Mouse (Mus musculus) heart, embryonic 14.5 days (tissue): ENCODE results near the gene Arpc3. TPM values are rescaled to one million over a fixed set of nuclear protein-coding genes. Genes with fewer than 3 reads are reported as not detected.
"Not testable (repeated sequence)": the region's sequence is repeated elsewhere in the genome, so short reads cannot be mapped to it uniquely, and the experiment has no call there.

Source experiments
- ATAC-seq: fragments of 200-750 bp; cut with Nextera tagmentation; 2 replicates; pipeline ENCODE4 v1.8.0; 2017; ENCODE audit warnings: low read depth, moderate TSS enrichment; ENCODE audit not compliant: insufficient number of reproducible peaks, insufficient read depth, low FRiP score
- H3K27ac ChIP-seq, 2 experiments: fragments of 200-500 bp in 1 of 2; fragments of 300-500 bp in 1 of 2; sonication (generic) in 1 of 2; replicated peaks in 1 of 2; 2 replicates each; pipeline ENCODE4 v1.5.1; 2012 to 2014; ENCODE audit warnings: low read depth in 2 of 2, low read length in 2 of 2, control low read depth in 1 of 2, mild to moderate bottlenecking in 1 of 2, mixed read lengths in 1 of 2; ENCODE audit not compliant: control insufficient read depth in 1 of 2, insufficient read depth in 1 of 2
- H3K27me3 ChIP-seq: fragments of 300-500 bp; sonication (generic); 2 replicates; pipeline ENCODE4 v1.6.1; 2014; ENCODE audit warnings: mild to moderate bottlenecking, low read length, control low read depth; ENCODE audit not compliant: control insufficient read depth, insufficient read depth
- H3K36me3 ChIP-seq: fragments of 300-500 bp; sonication (generic); 2 replicates; pipeline ENCODE4 v1.6.1; 2014; ENCODE audit warnings: mild to moderate bottlenecking, control low read depth, low read length, mixed read lengths; ENCODE audit not compliant: control insufficient read depth, insufficient read depth
- H3K4me1 ChIP-seq, 2 experiments: fragments of 200-500 bp in 1 of 2; fragments of 300-500 bp in 1 of 2; sonication (generic) in 1 of 2; 2 replicates each; pipeline ENCODE4 v1.6.1; 2012 to 2014; ENCODE audit warnings: low read length in 2 of 2, control low read depth in 1 of 2, mixed read lengths in 1 of 2; ENCODE audit not compliant: control insufficient read depth in 2 of 2, insufficient read depth in 2 of 2
- H3K4me2 ChIP-seq: fragments of 300-500 bp; sonication (generic); 2 replicates; pipeline ENCODE4 v1.6.1; 2014; ENCODE audit warnings: mild to moderate bottlenecking, low read length
- H3K4me3 ChIP-seq, 2 experiments: fragments of 200-500 bp in 1 of 2; fragments of 300-500 bp in 1 of 2; sonication (generic) in 1 of 2; 2 replicates each; pipeline ENCODE4 v1.5.1; 2012 to 2014; ENCODE audit warnings: low read length in 2 of 2, mild to moderate bottlenecking in 2 of 2, control low read depth in 1 of 2, low read depth in 1 of 2, moderate library complexity in 1 of 2; ENCODE audit not compliant: control insufficient read depth in 1 of 2, insufficient read depth in 1 of 2
- H3K9ac ChIP-seq: fragments of 300-500 bp; sonication (generic); 2 replicates; pipeline ENCODE4 v1.6.1; 2014; ENCODE audit warnings: mild to moderate bottlenecking, low read length
- H3K9me3 ChIP-seq: fragments of 300-500 bp; sonication (generic); 2 replicates; pipeline ENCODE4 v1.6.1; 2016; ENCODE audit warnings: low read length, control low read depth; ENCODE audit not compliant: control insufficient read depth
- WGBS: fragments of 180-500 bp; shearing (Covaris S2); extraction: QIAGEN DNeasy Blood & Tissue Kit; methylation state at CpG from one replicate; pipeline ENCODE4 v1.1.7; 2014; 5-methylcytosine and 5-hydroxymethylcytosine counted together
- polyA plus RNA-seq: library from polyadenylated mRNA; unstranded; fragments of >200 nt; fragmentation: Nextera tagmentation; extraction: Ambion mirVana; gene quantifications from 2 replicates; pipeline ENCODE4 v1.2.1, GENCODE M21; 2014

Gene Arpc3
- polyA plus RNA-seq, 1 experiment from 2014 or later = 46.4 TPM

DNA sequence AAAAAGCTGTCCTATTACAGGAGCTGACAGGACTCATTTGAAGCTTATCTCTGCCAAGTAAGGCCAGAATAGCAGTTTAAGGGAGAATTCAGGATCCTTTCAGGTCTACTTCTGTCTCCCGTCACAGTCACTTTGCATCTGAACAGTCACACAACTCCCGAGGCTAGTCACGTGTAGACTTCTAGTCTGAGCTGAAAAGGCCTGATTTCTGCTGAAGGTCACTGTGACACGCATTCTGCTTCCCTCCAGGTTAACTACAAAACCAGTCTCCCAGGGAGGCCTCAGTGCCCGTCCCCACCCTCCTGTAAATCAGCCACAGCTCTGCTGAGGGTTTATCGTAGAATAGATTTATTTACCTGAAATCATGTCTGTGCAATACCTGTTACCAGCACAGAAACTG lies 61.5 kb downstream of the Arpc3 start:
- ATAC-seq = no peak
- no peak overlapping the region for H3K4me3 ChIP-seq
- H3K27me3 ChIP-seq = no peaks in the 10 kb centered on the region
- peak overlapping the region; percentile 18 to 55 for H3K27ac ChIP-seq
- WGBS = 51% methylated on average over 6 of the region's 6 CpGs
- H3K4me2 ChIP-seq = no peak overlapping the region
- H3K36me3 ChIP-seq = peaks cover 69% of the 10 kb centered on the region
- H3K9me3 ChIP-seq = no peaks in the 10 kb centered on the region
- 0 out of 2 replicates have a peak overlapping the region, but pooled peaks have one; percentile 1 for H3K9ac ChIP-seq
- H3K4me1 ChIP-seq = peaks cover 4 to 15% of the 10 kb centered on the region in 2 experiments; a peak in 3 of 4 replicates

DNA sequence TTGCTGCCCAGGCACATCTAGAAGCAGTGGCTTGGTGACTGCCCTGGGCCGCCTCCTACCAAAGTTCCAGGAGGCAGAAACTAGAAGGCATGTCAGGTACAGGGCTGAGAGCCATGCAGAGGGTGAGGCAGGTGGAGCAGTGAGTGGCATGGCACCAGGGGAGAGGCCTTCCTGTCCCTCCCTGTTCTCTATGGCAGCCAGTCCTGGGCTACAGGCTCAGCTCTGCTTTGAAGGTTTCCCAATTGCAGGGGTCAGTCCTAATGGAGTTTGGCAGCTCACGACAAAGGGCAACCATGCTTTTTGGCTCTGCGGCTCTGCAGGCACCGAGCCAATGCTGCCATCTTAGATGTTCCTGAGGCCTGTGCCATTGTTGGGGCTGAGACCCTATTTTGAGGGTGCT lies 62.8 kb downstream of the Arpc3 start:
- Histone ChIP-seq H3K4me1 (peaks cover 4 to 15% of the 10 kb centered on the region in 2 experiments; a peak in 3 of 4 replicates), H3K27ac (peak overlapping the region; percentile 30 to 57; a peak in 2 of 4 replicates)
- WGBS = 85% methylated on average over 4 of the region's 4 CpGs

GRCm38 (mm10) chr5:122454883-122455282 lies 63.2 kb downstream of the Arpc3 start:
- no peak overlapping the region for H3K9ac ChIP-seq
- no peak overlapping the region for H3K4me3 ChIP-seq
- H3K4me2 ChIP-seq = no peak overlapping the region
- 89% methylated on average over 3 of the region's 3 CpGs for WGBS
- peaks cover 86% of the 10 kb centered on the region for H3K36me3 ChIP-seq
- no peaks in the 10 kb centered on the region for H3K27me3 ChIP-seq
- 0 out of 4 replicates have a peak overlapping the region, but pooled peaks of 1 of the 2 experiments have one; percentile 57 for H3K27ac ChIP-seq
- peaks cover 4 to 15% of the 10 kb centered on the region in 2 experiments; a peak in 3 of 4 replicates for H3K4me1 ChIP-seq
- ATAC-seq = 0 out of 2 replicates have a peak, but pooled peaks have one; percentile 28
- no peaks in the 10 kb centered on the region for H3K9me3 ChIP-seq

More for the DNA sequence above, 62.8 kb downstream of the Arpc3 start:
- H3K27me3 ChIP-seq = no peaks in the 10 kb centered on the region
- H3K4me2 ChIP-seq = no peak overlapping the region
- H3K9ac ChIP-seq = 0 out of 2 replicates have a peak overlapping the region, but pooled peaks have one; percentile 3
- no peak overlapping the region for H3K4me3 ChIP-seq
- H3K36me3 ChIP-seq = peaks cover 81% of the 10 kb centered on the region
- H3K9me3 ChIP-seq = no peaks in the 10 kb centered on the region
- no peak for ATAC-seq

GRCm38 (mm10) chr5:122455584-122455983 lies 63.9 kb downstream of the Arpc3 start:
- ATAC-seq = 0 out of 2 replicates have a peak, but pooled peaks have one; percentile 11
- Histone ChIP-seq H3K4me1 (peaks cover 4 to 15% of the 10 kb centered on the region in 2 experiments; a peak in 3 of 4 replicates), H3K9ac (no peak overlapping the region), H3K36me3 (peaks cover 93% of the 10 kb centered on the region), H3K4me3 (no peak overlapping the region), H3K9me3 (no peaks in the 10 kb centered on the region), H3K27me3 (no peaks in the 10 kb centered on the region), H3K27ac (no peak overlapping the region), H3K4me2 (no peak overlapping the region)
- 84% methylated on average over 3 of the region's 3 CpGs for WGBS

- not testable (repeated sequence) for H3K27ac ChIP-seq, H3K27me3 ChIP-seq, H3K4me2 ChIP-seq, H3K4me1 ChIP-seq, H3K9me3 ChIP-seq, ATAC-seq, H3K4me3 ChIP-seq, H3K9ac ChIP-seq
- WGBS = 76% methylated on average over 9 of the region's 9 CpGs
- H3K36me3 ChIP-seq = peaks cover 100% of the 10 kb centered on the region
These were observed 65.4 kb downstream of the Arpc3 start for GRCm38 (mm10) chr5:122457054-122457453.

DNA sequence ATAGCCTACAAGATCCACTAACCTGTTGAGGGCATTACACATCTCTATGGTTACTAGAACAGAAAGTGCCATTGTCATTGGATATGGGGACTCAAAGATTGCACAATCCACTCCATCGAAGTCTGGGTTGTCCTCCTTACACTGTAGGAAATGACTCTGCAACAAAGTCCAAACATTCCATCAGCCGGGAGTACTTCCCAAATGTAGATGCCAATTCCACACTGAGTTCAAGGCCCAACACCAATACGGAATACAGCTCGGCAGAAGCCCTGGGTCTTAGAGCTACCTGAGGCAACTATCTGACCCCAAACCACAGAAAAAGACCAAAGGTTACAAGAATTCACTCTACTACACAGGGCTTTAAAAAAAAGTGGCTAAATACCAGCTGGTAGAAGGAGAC lies 66.4 kb downstream of the Arpc3 start:
- Histone ChIP-seq H3K9ac (no peak overlapping the region), H3K4me2 (no peak overlapping the region), H3K9me3 (no peaks in the 10 kb centered on the region), H3K4me1 (peaks cover 0 to 6% of the 10 kb centered on the region in 2 experiments; a peak in 1 of 4 replicates), H3K4me3 (no peak overlapping the region), H3K27me3 (no peaks in the 10 kb centered on the region), H3K27ac (no peak overlapping the region; a peak in 1 of 4 replicates), H3K36me3 (peaks cover 100% of the 10 kb centered on the region)
- WGBS = 76% methylated on average over 4 of the region's 4 CpGs
- ATAC-seq = no peak

DNA sequence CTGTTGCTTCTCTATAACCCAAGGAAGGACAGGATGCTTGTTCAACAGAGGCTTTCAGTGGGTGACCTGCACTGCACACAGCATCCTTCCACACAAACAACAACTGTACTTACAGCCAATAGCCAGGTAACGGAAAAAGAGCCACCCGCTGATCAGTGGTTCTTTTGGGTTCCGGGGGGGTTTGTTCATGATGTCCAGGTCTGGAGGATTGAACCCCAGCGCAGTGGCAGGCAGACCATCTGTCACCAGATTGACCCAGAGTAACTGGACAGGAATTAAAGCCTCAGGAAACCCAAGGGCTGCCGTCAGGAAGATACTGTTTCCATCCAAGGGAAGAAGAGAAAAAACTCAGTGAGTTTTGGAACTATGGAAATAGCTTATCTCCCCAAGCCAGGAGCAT lies 67.7 kb downstream of the Arpc3 start:
- H3K27ac ChIP-seq = no peak overlapping the region
- H3K36me3 ChIP-seq = peaks cover 100% of the 10 kb centered on the region
- no peaks in the 10 kb centered on the region for H3K9me3 ChIP-seq
- peaks cover 0 to 4% of the 10 kb centered on the region in 2 experiments; a peak in 1 of 4 replicates for H3K4me1 ChIP-seq
- no peak overlapping the region for H3K4me3 ChIP-seq
- H3K4me2 ChIP-seq = no peak overlapping the region
- WGBS = 90% methylated on average over 5 of the region's 5 CpGs
- no peaks in the 10 kb centered on the region for H3K27me3 ChIP-seq
- ATAC-seq = no peak
- H3K9ac ChIP-seq = no peak overlapping the region

GRCm38 (mm10) chr5:122460656-122461055 lies 69.0 kb downstream of the Arpc3 start:
- no peak overlapping the region for H3K4me2 ChIP-seq
- no peaks in the 10 kb centered on the region for H3K9me3 ChIP-seq
- WGBS = 74% methylated on average over 11 of the region's 11 CpGs
- H3K36me3 ChIP-seq = peaks cover 100% of the 10 kb centered on the region
- no peak overlapping the region for H3K27ac ChIP-seq
- ATAC-seq = no peak
- H3K27me3 ChIP-seq = no peaks in the 10 kb centered on the region
- no peak overlapping the region for H3K4me3 ChIP-seq
- H3K9ac ChIP-seq = no peak overlapping the region
- H3K4me1 ChIP-seq = no peaks in the 10 kb centered on the region
